Mouse (Mus musculus) thymus, postnatal 10 days (tissue): Measurements from ENCODE around the gene Pnpla3.

Source experiments
- DNase-seq, 2 experiments: peaks; one replicate each; pipeline ENCODE4 v3.0.0; 2021; ENCODE audit warnings: low spot score in 2 of 2

Pnpla3 gene

GRCm38 (mm10) chr15:84216461-84217084 is 48.9 kb downstream of the Pnpla3 start:
- no peak for DNase-seq

GRCm38 (mm10) chr15:84217969-84218782 is 50.5 kb downstream of the Pnpla3 start:
- DNase-seq: no peak

DNA sequence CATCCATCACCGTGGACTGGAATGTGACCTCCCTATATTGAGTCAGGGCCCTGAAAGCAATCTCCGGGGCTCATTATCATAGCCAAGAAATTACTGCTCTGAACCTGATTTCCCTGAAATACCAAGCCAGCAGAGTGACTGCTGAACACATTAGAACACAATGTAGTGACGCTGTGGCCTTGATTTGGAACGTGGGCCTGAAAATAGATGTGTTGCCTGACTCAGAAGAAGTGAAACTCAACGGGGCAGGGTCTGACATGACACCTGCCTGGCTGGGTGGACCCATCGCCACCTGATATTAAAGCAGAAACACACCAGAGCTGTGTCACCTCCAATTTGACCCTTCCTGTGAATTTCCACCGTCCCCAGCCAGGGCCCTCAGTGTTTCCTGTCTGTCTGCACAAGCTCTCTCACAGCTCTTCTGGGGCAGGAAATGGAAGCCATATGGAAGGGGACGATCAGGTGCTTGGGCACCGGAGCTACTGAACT is 51.2 kb downstream of the Pnpla3 start:
- no peak for DNase-seq

GRCm38 (mm10) chr15:84221539-84221938 is 53.9 kb downstream of the Pnpla3 start:
- DNase-seq: no peak

DNA sequence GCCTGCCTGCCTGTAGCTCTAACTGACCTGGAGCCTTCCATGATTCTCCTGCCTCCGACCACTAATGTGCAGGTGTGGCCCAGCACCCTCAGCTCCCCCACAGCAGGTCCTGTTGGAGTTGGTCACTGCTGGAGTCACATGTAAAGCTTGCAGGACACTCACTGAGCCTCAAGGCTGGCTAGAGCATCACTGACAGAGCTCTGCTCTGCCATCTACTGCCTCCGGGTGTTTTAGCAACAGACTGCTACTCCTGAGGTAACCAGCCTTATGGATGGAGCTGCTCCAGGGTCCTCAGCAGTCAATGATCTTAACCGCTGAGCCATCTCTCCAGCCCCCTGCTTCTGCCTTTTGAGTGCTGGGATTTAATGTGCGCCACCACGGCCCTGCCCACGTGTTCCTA is 55.8 kb downstream of the Pnpla3 start:
- DNase-seq: no peak

GRCm38 (mm10) chr15:84224779-84225178 is 57.1 kb downstream of the Pnpla3 start:
- DNase-seq: no peak

GRCm38 (mm10) chr15:84226918-84227317 is 59.3 kb downstream of the Pnpla3 start:
- DNase-seq: no peak

DNA sequence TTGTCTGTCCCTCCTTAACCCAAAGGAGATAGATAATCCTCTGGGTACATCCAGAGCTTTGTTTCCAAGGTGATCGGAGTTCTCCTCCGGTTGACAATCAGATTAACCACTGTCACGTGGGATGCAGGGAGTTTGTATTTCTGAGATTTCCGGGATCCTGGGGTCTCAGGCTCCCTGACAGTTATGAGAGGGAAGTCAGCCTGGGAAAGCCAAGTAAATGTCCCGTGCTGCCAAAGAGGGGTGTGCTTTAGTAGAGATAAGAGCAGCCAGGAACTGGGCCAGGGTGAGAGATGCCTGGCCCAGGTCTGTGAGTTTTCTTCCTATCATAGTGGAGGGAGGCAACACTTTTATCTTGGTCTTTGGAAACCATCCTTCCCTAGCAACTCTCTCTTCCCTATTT is 63.0 kb downstream of the Pnpla3 start:
- no peak for DNase-seq

GRCm38 (mm10) chr15:84231113-84231712 is 63.6 kb downstream of the Pnpla3 start:
- no peak for DNase-seq

- no peak for DNase-seq
These were observed 64.3 kb downstream of the Pnpla3 start, which contains the start of gene Parvb for GRCm38 (mm10) chr15:84231721-84232561. Gene Parvb, plus strand, starts transcription at chr15:84232043.

DNA sequence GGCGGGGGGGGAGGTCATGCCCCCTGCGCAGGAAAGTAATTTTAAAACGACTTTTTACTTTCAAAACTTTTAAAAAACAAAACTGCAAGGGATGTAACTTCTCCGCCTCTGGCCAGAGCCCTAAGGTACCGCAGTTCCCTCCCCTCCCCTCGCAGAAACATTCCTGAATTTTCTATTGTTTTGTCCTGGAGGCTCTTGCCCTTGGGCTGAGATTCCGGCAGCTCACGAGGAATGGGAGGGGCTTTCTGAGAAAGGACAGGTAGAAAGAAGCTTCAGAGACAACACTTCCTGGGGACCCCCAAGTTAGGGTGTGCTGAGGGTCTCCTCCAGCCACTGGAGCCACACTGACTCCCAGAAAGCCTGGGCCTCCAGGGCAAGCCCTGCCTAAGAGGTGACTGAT is 65.0 kb downstream of the Pnpla3 start:
- no peak for DNase-seq

- DNase-seq: no peak
These were observed 67.4 kb downstream of the Pnpla3 start for GRCm38 (mm10) chr15:84234794-84235581.

DNA sequence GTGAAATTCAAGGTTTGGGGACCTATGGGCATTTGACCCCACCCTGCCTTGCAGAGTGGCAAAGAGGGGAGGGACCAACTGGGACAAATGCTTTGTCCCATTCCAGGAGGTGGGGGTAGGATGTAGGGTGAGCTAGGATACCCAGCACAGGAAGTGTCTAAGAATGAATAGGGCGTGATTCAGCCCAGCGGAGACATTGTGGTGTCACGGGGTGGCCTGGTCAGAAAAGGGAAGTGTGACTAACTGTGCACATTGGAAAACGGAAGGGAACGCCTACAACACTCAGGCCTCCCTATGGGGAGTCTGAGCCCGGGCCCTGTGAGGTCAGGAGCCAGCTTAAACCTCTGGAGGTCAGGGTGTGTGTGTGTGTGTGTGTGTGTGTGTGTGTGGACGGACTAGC is 68.0 kb downstream of the Pnpla3 start:
- no peak for DNase-seq
